Mouse (Mus musculus) adrenal gland, postnatal 10 days (tissue): ENCODE data around the gene Senp8. TPM values are rescaled to one million over a fixed set of nuclear protein-coding genes. Genes with fewer than 3 reads are reported as not detected.
"Not testable (repeated sequence)": the region's sequence is repeated elsewhere in the genome, so short reads cannot be mapped to it uniquely, and the experiment has no call there.

Source experiments
- DNase-seq: peaks from one replicate; pipeline ENCODE4 v3.0.0; 2021; ENCODE audit warnings: mixed read lengths
- long read RNA-seq, 2 experiments: library from polyadenylated mRNA; stranded (forward); transcript quantifications; one replicate each; pipeline ENCODE4 v2.0.0; 2021
- total RNA-seq, 2 experiments: library from RNA; stranded (reverse); gene quantifications; 2 replicates each; pipeline ENCODE4 v1.2.3; 2021

Gene Senp8
- total RNA-seq: 1 to 10 TPM; 4.3 to 9.0 TPM
- long read RNA-seq, experiment 1, partial matches to known transcripts: 0 of 1 reads
- long read RNA-seq, experiment 1, other reads (novel, unspliced or antisense): 0 of 1 reads
- long read RNA-seq, experiment 2, partial matches to known transcripts: 0 of 5 reads
- long read RNA-seq, experiment 2, other reads (novel, unspliced or antisense): 2 of 5 reads

GRCm38 (mm10) chr9:59750267-59751065 is at the start of gene Senp8, which contains the start of gene Myo9a:
Gene Senp8, minus strand, starts transcription at chr9:59750710.
Gene Myo9a, plus strand, starts transcription at chr9:59750896.
- DNase-seq: peak; percentile 100

GRCm38 (mm10) chr9:59766966-59767461 is 16.5 kb upstream of the Senp8 start:
- not testable (repeated sequence) for DNase-seq

- peak; percentile 4 for DNase-seq
Measured at GRCm38 (mm10) chr9:59760515-59760914, 10.0 kb upstream of the Senp8 start.

GRCm38 (mm10) chr9:59757016-59757415 is 6.5 kb upstream of the Senp8 start:
- DNase-seq: not testable (repeated sequence)

GRCm38 (mm10) chr9:59755199-59755598 is 4.7 kb upstream of the Senp8 start:
- no peak for DNase-seq

GRCm38 (mm10) chr9:59751966-59752365 is 1.5 kb upstream of the Senp8 start:
- DNase-seq: no peak

GRCm38 (mm10) chr9:59751066-59751581 is 614 bp upstream of the Senp8 start:
- peak; percentile 94 for DNase-seq

GRCm38 (mm10) chr9:59749581-59750265 is 787 bp downstream of the Senp8 start:
- DNase-seq: no peak

GRCm38 (mm10) chr9:59748969-59749368 is 1.5 kb downstream of the Senp8 start:
- DNase-seq: peak; percentile 23

GRCm38 (mm10) chr9:59748387-59748786 is 2.1 kb downstream of the Senp8 start:
- DNase-seq: no peak

GRCm38 (mm10) chr9:59743903-59744302 is 6.6 kb downstream of the Senp8 start:
- no peak for DNase-seq

- DNase-seq: no peak
Measured at GRCm38 (mm10) chr9:59740593-59740992, 9.9 kb downstream of the Senp8 start.

GRCm38 (mm10) chr9:59735394-59735793 is 15.1 kb downstream of the Senp8 start:
- DNase-seq: no peak

GRCm38 (mm10) chr9:59733075-59733474 is 17.4 kb downstream of the Senp8 start:
- no peak for DNase-seq

- no peak for DNase-seq
Measured at GRCm38 (mm10) chr9:59731136-59731535, 19.4 kb downstream of the Senp8 start.

GRCm38 (mm10) chr9:59727569-59728286 is 22.8 kb downstream of the Senp8 start:
- DNase-seq: no peak

GRCm38 (mm10) chr9:59725515-59725914 is 25.0 kb downstream of the Senp8 start:
- no peak for DNase-seq

GRCm38 (mm10) chr9:59723791-59724442 is 26.6 kb downstream of the Senp8 start:
- DNase-seq: no peak

GRCm38 (mm10) chr9:59723096-59723657 is 27.3 kb downstream of the Senp8 start:
- peak; percentile 71 for DNase-seq

GRCm38 (mm10) chr9:59721144-59721543 is 29.4 kb downstream of the Senp8 start:
- DNase-seq: no peak

GRCm38 (mm10) chr9:59718237-59718636 is 32.3 kb downstream of the Senp8 start:
- no peak for DNase-seq
